Mouse (Mus musculus): ENCODE data around the gene Smpdl3b.
A peak's percentile ranks its signal among the peaks of the same experiment; 100 is the strongest.
"Not testable (repeated sequence)": the region's sequence is repeated elsewhere in the genome, so short reads cannot be mapped to it uniquely, and the experiment has no call there.

Gene Smpdl3b

DNA sequence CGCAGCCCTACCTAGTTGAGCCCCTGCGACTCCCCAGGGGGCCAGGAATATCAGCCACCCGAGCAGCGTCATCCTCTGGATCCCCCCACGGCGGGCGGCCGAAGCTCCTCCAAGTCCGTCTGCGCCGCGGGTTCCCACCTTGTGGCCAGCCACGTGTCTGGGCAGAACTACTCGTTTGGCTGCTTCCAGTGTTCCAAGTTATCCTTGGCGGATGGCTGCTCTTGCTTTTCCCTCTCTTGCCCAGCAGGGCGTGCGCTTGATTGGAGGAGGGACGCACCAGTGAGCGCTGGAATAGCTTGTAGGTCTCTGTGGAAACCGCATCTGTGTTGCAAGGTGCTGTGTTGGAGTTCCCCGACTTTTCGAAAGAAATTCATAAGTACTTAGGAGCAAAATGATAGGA lies at the start of gene Smpdl3b:
Smpdl3b (minus strand) TSS at position 279 of the 400 bp plus-strand sequence.
- peak; percentile 80 to 81 for DNase-seq

DNA sequence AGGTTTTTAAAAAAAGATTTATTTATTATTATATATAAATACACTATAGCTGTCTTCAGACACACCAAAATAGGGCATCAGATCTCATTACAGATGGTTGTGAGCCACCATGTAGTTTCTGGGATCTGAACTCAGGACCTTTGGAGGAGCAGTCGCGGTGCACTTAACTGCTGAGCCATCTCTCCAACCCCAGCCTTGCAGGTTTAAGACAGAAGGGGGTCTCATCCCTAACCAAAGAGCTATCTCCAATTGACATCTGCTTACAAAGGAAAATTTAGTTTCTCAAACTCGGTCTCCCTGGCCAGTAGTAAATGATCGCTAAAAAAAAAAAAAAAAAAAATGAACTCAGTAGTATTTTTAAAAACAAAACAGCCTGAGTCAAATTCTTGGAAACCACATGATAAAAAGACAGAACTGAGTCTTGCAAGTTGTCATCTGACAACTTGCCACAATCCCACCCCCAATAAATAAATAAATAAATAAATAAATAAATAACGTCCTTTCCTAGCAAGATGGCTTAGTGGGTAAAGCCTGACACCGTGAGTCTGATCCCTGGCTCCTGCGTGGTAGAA lies 49.7 kb upstream of the Smpdl3b start:
- no peak for DNase-seq

DNA sequence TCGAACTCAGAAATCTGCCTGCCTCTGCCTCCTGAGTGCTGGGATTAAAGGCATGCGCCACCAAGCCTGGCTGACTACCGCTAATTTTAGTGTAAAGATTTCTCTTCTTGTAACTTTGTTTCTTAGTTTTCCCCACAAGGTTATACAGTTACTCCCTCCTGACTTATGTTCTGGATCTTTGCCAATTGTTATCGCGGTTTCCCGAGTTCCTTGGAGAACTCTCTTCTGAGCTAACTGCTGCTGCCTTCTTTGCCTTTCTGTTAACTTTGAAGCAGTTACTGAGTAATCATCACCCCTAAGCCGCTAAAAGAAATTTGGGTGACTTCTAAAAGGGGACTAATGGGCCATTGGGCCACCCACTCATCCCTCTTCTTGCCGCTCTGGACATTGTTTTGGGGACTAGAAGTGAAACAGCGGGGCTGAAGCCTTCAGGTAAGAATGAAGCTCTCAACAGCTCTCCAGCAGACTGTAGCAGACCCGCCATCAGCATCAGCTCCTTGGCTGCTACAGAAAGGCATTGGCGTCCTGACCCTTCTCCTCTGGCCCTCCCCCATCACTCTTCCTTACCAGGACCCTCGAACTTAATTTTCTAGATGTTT lies 48.6 kb upstream of the Smpdl3b start:
- no peak for DNase-seq

DNA sequence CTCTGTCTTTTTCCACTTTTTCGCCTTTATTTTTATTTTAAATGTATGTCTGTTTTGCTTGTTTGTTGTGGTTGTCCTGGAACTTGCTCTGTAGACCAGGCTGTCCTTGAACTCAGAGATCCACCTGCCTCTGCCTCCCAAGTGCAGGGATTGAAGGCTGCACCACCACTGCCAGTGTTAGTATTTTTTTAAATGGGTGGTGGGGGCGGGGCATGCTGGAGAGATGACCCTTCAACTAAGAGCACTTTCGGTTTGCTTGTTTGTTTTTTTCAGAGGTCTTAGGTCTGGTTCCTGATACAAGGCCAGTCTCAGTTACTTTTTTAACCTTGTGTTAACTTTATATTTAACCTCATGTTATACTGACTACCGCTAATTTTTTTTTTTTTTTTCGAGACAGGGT lies 48.1 kb upstream of the Smpdl3b start:
- DNase-seq: no peak

DNA sequence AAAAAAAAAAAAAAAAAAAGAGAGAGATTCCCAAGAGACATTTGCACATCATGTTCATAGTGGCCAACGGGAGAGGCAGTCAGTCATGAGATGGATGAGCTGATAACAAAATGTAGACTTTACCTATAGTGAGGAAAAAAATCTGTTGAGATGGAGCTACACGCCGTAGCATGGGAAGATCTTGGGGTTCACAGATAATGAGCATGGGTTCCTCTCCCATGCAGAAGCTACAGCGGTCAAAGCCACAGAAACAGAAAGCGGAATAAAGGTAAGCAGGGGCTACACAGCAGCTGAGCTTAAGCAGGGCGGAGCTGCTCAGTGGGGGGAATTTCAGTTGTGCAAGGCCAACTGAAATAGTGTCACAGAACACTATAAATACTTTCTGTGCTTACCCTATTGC lies 47.3 kb upstream of the Smpdl3b start:
- peak; percentile 34 to 42 for DNase-seq

DNA sequence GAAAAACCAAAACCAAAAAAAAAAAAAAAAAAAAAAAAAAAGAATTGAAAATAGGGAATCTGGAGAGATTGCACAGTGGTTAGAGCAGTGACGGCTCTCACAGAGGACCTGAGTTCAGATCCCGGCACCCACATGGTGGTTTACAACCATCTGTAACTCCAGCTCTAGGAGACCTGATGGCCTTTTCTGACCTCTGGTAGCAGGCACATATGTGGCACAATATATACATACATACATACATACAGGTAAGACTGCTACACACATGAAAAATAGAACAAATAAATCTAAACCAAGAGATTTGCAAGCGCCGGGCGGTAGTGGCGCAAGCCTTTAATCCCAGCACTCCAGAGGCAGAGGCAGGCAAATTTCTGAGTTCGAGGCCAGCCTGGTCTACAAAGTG lies 46.8 kb upstream of the Smpdl3b start:
- DNase-seq: no peak

DNA sequence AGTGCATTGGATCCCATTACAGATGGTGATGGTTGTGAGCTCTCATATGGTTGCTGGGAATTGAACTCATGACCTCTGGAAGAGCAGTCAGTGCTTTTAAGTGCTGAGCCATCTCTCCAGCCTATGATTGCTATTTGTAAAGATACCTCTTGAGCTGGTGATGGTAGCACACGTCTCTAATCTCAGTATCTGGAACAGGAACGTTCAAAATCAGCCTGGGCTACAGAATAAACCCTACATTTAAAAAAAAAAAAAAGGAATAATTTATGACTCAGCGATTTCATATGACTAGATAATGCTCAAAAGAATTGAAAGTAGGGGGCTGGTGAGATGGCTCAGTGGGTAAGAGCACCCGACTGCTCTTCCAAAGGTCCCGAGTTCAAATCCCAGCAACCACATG lies 46.2 kb upstream of the Smpdl3b start:
- DNase-seq: no peak

DNA sequence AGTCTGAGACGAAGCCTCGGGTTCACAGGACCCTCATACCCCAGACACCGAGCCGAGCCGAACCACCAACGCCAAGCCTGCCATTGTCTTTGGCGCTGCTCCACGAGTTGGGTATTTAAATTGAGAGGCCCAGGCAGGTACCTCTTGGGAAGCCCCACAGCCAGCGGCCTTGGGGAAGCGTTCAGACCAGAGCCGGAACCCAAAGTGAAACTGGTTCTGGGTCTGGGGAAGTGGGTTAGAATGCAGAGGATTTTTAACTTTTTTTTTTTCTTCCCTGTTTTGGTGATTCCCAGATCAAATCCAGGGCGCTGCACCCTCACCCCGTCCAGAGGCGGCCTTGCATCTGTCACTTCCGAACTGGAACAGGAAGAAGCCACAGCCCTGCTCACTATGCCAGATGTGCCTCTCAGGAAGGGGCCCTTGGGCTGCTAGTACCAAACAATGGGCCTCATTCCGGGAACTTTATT lies 45.2 kb upstream of the Smpdl3b start:
- peak; percentile 33 to 52 for DNase-seq

DNA sequence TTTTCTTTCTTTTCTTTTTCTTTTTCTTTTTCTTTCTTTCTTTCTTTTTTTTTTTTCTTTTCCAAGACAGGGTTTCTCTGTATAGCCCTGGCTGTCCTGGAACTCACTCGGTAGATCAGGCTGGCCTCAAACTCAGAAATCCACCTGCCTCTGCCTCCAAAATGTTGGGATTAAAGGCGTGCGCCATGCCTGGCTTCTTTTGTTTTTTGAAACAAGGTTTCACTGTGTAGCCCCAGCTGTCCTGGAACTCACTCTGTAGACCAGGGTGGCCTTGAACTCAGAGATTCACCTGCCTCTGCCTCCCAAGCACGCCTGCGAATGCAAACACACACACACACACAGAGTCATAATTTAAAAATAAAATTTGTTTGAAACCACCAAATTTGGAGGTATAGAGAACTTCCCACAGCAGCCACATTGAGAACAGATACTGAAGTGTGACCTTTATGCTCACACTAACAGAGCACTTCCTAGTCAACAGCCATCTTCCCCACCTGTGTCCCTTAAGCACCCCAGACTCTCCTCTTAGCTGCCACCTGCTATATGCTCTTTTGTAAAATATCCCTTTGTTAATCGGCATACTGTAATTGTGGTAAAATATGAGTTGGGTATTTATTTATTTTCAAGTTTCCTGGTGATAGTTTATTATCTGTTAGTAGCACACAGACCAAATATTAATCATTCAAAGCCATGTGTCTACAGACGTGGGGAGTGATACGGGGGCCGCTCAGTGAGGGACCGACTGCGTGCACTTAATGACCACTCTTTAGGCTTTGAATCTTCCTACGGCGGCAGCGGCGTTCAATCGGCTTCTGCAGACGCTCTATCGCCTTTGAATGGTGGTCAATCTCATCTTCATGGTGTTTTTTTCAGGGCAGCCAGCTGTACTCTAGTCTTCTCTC lies 44.4 kb upstream of the Smpdl3b start:
- DNase-seq: no peak

DNA sequence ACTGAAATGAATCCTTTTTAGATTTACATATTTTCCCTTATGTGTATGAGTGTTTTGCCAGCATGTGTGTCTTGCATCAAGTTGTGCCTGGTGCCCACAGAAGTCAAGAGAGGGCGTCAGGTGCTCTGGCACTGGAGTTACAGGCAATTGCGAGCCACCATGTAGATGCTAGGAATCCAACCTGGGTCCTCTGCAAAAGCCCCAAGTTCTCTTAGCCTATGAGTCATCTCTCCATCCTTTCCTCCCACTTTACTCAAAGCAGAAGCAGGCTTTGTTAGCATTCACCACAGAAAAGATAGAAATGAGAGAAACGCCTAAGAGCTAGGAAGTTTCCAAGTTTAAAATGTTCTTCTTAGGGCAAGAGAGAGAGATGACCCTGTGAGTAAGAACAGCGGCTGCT lies 42.8 kb upstream of the Smpdl3b start:
- no peak for DNase-seq

DNA sequence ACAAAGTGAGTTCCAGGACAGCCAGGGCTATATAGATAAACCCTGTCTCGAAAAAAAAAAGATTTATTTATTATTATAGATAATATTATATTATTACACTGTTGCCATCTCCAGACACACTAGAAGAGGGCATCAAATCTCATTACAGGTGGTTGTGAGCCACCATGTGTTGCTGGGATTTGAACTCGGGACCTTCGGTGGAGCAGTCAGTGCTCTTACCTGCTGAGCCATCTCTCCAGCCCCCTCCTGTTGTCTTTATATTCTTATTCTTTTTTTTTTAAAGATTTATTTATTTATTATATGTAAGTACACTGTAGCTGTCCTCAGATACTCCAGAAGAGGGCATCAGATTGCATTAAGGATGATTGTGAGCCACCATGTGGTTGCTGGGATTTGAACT lies 41.6 kb upstream of the Smpdl3b start:
- not testable (repeated sequence) for DNase-seq

DNA sequence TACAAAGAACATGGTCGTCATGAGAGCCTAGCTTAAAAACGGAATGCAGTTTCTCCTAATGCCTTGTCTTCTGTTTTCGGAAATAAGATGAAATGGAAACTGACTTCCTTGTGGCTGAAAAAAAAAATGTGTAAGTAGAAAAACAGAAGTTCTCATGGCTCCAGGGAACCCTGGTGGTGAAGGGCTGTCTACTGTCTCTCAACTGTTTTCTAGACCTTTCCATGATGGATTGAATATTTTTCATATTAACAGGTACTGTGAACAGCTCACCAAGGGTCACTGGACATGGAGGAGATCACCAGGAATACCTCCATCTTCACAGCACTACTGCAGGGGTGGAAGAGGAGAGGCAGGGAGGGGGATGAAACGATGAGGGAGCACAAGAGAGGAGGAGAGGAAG lies 41.0 kb upstream of the Smpdl3b start:
- no peak for DNase-seq

DNA sequence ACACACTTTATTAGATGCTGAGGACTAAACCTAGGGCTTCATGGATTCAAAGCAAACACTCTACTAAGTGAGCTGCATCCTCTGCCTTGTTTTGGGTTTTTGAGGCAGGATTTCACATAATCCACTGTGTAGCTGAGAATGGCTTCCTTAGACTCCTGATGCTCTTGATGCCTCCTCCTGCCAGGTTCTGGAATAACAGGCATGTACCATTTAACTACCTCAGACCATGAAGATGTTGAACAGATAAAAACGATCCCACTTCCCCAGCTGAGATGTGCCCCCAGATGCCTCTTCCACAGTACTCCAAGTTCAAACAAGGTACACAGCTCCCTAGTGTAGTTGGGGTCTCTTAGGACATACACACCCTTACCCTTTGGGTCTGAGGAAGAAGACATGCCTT lies 40.4 kb upstream of the Smpdl3b start:
- no peak for DNase-seq

DNA sequence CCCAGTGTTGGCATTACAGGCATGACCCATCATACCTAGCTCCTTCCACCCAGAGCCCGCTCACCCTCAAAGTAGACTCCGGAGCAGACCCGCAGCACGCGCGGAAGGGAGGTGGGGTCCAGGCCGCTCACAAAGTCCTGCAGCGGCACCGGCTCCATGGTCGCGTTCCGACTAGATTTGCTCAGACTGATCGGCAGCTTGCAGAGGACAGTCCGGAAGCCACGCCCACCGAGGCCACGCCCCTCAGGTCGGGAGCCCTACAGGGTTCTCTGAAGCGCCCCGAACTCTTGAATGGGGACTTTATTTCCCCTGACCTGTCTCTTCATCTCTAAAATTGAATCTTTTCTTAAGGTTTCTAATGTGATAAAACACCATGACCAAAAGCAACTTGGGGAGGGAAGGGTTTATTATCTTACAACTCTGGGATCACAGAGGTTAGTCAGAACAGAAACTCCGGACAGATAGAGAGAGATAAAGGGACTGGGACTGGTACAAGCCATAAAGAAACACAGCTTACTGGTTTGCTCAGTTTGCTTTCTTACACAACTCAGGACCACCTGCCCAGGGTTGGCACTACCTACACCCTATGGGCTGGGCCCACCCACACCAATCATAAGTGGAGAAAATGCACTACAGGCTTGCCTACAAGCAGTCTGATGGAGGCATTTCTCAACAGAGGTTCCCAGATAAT lies 39.3 kb upstream of the Smpdl3b start, which contains the start of gene Themis2:
Themis2 (minus strand) TSS at position 192 of the 691 bp plus-strand sequence.
- peak; percentile 83 to 87 for DNase-seq

DNA sequence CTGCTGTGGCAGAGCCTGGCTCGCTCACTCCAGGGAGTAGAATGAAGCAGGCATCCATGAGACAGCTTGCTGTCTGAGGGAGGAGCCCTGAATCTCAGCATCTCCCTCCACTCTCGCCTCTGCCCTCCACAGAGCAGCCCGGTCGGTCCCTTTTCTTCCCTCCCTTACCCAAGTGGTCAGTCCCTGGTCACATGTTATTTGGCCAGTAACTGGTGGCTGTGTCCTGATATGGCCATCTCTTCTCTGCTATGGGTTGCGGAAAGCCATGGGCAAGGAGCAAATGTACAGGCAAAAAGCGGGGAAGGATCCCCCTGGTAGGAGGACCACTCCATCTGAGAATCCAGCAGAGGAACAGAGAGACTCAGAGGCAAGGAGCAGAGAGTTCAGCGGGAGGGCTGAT lies 38.1 kb upstream of the Smpdl3b start:
- no peak for DNase-seq

DNA sequence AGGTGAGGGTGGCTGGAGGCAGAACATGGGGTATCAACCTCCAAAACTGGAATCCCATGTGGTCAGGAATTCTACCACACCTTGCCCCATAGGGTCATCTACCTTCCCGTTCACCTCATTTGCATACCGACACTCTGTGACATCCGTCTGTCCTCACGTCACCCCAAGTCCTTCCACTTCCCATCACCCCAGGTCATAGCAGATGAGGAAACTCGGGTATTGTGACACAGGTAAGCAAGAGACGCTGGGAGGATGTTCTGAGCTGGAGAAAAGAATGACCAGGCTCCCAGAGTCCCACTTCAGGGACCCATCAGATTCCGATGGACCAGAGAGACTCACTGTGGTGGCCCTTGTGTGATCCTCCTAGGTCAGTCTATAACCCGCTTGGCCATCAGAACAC lies 37.7 kb upstream of the Smpdl3b start:
- peak in 1 of 2 experiments; percentile 63 for DNase-seq

DNA sequence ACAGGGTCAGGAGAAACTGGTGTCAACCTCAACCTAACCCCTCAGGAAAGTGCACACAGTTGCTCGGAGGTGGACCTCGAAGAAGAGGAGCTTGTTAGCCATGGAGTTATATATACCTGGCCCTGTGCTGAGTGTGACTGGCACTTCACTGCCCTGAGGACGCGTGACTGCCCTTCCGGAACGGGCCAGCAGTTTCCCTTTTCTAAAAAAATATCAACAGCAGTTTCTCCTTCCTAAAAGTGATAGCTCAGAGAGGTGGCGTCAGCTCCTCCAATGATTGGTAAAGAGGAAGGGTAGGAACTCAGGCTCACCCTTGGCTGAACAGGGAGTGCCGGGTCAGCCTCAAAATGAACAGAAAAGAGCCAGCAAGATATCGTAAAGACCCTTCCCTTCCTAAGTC lies 37.0 kb upstream of the Smpdl3b start:
- DNase-seq: peak in 1 of 2 experiments; percentile 28

DNA sequence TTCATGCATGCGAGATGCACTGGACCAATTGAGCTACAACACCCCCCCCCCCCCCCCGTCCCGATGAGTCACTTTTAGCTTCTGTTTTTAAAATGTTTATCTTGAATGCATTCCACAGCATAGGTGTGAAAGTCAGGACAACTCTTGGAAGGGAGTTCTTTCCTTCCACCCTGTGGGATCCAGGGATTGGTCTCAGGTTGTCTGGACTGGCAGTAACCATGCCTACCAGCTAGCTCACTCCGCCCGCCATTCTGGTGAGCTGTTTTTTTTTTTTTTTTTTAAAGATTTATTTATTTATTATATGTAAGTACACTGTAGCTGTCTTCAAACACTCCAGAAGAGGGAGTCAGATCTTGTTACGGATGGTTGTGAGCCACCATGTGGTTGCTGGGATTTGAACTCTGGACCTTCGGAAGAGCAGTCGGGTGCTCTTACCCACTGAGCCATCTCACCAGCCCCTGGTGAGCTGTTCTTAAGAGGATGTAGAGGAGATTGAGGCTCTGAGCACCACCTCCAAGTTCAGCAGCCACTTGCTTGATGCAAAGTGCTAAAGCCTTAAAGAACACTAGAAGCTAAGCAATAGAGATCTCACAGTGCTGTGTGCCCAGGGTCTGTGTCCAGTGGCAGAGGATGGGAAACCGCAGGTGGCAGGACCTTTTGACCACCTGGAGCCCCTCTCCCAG lies 36.4 kb upstream of the Smpdl3b start:
- DNase-seq: not testable (repeated sequence)

DNA sequence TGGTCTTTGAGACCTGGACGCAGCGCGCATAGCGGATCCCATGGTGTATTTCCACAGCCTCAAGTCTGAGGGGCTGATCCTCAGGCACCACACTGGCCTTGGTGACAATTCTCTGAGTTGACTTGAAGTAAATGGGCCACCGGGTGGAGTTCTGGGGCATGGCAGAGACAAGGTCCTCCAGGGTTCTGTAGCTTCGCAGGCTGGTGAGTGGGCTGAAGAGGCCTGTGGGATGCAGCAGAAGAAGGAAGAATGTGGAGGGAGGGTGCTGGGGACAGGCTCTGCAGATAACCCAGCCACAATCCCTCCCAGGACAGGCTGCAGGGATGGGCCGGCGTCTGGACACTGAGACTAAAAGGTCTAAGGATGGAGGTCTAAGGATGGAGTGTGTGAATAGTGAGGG lies 32.7 kb upstream of the Smpdl3b start:
- DNase-seq: no peak

DNA sequence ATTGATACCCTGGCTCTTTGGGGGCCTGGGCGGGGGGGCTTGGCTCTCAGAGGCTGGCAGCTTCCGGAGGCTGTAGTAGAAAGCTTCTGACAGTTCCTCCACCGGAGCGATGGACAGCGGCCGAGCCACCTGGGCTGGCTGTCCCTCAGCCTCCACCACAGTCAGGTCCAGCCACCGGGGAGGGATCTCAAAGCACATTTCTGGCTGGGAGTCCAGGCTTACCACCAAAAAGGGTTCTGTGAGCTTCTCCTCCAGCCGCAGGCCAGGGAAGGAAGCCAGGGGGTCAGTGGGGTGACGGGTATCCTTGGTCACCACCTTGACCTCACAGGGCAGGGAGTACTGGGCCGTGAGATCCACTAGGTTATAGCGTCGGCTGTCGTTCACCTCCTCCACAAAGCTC lies 28.2 kb upstream of the Smpdl3b start:
- no peak for DNase-seq

DNA sequence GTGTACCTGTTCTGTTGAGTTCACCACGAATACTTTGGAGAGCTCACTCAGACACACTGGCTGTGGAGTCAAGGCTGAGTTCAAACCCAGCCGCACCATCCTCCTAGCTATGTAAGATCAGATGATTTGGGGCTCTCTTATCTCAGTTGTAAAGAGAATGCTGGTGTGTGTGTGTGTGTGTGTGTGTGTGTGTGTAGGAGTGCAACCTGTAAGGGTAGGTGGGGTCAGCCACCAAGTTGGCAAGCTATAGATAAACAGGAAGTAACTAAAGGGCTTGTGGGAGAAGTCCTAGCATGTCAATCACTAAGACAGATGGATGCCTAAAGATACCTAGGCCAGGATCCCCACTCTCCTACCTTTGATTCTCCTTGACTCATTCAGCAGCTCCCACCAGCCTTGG lies 26.7 kb upstream of the Smpdl3b start:
- DNase-seq: no peak

DNA sequence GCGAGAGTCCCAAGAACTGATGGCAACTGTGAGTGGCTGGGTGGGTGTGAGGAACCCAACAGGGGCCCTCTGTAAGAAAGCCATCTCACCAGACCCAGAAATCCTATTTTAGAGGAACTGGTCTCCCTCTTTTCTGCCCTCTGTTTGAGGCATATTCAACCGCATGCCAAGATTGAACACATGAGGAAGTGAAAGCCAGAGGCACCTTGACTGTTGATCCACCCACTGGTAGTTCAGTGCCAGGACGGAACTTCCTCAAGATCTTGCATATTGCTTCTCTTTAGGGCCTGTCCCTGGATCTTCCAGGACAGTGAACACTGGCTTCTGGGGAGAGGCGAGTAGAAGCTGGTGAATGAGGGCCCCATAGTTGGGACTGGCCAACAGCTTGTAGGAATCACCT lies 23.2 kb upstream of the Smpdl3b start:
- DNase-seq: peak in 1 of 2 experiments; percentile 29

Data from lung, postnatal 4 days (tissue).